Mouse (Mus musculus): ENCODE data around the gene Parp2. TPM values are rescaled to one million over a fixed set of nuclear protein-coding genes. Genes with fewer than 3 reads are reported as not detected.

Gene Parp2
- total RNA-seq, 2 experiments from 2014 or later: 14.9 to 16.4 TPM

DNA sequence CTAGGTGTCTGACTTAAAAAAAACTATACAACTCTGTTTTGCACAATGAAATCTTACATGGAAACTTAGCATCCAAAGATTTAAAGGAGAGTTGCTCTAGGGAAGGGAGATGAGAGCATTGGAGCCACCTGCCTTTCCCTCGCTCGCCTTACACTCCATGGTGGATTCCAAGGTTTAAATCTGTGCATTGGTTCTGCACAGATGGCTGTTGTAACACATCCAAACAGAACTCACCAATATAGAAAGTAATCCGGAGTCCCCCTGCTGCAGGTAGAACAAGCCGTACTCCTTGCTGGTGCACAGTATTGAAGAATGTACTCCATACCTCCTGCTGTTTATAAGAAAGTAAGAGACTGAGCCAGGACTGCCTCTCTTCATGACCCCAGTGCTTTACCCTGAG lies 18.9 kb downstream of the Parp2 start:
- no peak for DNase-seq

DNA sequence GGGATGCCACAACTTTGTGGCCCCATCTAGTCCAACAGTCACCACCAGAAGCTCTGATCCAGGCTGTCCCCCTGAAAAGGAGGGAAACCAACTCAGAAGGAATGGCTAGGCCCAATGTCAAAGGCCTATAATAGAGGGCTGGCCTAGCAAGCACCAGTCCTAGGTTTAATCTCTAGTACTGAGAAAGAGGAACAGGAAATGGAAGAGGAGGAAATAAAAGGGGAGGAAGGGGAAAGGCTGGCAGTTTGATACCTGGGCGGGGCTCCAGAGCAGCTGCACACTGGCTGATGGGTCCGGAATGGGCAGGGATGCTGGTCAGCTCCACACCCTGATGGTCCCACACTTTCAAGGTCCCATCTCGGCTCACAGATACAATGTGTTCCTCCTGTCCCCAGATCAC lies 22.2 kb downstream of the Parp2 start:
- peak in 1 of 2 experiments; percentile 57 for DNase-seq

DNA sequence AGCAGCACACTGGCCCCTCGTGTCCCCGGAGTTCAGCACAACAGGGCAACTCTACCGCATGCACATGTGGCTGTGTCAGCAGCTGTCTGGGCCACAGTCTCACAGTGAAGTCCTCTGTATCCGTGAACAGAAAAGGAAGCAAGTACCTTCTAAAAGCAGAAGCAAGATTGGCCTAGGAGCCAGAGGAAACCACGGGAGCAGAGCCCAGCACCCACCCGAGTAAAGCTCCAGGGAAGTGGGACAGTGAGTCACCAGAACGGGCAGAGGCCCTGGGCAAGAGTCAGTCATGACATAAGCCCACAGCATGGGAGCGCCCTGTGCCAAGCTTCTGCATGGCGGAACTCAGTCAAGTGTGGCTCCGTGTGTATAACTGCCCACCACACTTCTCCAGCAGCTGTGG lies 26.3 kb downstream of the Parp2 start:
- peak; percentile 28 to 71 for DNase-seq

DNA sequence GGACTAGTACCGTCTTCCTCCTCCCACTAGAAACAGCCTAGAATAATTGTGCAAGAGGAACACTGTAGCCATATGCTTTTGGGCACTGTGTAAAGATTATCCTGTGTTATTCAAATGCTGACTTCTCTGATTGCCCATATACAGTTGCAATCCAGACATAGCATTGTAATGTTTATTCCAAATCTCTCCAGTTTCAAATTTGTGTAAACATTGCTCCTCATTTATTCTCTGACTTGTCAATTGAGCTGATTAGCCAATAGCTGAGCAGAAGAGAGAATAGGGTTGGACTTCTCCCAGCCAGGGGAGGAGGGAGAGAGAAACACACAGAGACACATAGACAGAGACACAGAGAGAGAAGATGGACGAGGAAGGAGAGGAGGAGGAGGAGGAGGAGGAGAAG lies 26.8 kb downstream of the Parp2 start:
- DNase-seq: no peak

DNA sequence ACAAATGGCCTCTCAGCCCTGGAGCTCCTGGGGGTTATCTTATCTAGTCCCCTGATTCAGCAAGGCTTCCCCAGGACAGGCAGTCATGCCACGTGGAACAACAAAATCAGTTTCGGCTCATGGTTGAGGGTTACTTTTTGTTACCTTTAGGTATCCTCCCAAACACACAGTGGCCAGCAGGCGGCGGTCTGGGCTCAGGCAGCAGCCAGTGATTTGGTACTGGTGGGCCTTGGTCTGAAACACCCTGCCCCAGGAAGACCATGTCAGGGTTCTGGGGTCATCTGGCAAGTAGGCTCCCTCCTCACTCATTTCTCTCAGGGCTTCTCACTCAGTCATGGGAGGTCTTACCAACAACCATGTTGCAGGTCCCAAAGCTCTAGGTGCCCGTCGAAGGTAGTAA lies 29.6 kb downstream of the Parp2 start:
- peak in 1 of 2 experiments; percentile 9 for DNase-seq

DNA sequence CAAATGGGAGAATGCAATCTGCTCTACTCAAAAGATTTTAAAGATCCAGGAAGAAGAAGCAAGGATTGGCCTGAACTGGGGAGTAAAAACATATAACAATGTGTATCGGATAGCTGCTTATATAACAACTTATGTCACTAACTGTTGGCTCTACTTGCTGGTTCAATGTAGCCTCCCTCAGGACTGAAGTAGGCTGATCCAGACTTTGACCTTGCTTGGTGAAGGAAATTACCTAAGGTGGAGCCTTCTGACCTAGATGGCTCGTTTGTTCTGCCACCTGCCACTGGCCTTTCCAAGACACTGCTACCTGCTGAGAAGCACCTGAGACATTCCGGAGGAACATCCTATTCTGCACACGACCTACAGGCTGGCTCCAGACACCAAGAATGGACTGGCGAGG lies 48.1 kb downstream of the Parp2 start:
- DNase-seq: no peak

DNA sequence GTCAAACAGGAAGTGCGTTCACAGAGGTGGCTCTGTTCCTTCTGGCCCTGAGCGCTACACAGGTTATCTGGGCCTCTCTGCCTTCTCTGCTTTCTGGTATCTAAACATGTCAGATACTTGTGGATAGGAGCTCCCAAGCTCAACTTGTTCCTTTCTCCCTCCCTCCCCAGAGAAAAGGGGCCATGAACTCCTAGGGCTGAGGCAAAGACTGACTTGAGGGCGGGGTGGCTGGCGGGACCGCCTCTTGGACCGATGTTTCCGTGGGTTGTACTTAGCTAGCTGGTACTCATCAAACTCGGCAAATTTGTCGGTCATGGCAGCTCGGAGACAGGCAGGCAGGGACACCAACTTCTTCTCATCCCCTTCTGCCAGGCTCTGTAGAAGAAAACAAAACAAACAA lies 55.0 kb downstream of the Parp2 start:
- peak in 1 of 2 experiments; percentile 11 for DNase-seq

DNA sequence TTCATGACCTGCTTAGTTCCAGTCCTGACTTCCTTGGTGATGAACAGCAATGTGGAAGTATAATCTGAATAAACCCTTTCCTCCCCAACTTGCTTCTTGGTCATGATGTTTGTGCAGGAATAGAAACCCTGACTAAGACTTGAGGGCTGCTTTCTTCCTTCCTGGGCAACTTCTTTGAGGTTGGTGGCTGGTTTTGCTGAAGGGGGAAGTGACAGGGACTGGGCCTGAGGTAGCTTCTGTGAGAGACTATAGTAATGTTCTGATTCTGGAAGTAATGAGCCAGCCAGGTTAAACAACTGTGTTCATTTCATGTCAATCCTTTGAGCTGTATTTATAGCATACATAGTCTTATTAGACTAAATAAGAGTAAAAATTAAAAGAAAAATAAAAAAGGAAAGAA lies 57.4 kb downstream of the Parp2 start:
- DNase-seq: peak in 1 of 2 experiments; percentile 14

DNA sequence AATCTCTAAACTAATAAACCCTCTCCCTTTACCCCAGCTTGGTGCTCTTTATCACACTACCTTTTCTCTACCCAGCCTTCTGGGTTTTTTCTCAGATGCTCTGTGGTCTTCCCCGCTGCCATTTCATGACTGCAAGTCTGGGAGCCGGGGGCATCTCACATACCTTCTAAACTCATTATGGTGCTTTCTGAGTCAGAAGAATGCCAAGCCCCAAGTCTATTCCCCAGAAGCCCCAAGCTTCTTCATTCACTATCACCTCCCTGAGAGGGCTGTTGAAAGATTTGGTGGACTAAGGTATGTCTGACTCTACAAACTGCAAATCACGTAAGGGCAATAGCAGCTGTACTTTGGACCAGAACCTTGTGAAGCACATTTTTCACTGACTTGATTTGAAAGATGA lies 59.3 kb downstream of the Parp2 start:
- DNase-seq: no peak

DNA sequence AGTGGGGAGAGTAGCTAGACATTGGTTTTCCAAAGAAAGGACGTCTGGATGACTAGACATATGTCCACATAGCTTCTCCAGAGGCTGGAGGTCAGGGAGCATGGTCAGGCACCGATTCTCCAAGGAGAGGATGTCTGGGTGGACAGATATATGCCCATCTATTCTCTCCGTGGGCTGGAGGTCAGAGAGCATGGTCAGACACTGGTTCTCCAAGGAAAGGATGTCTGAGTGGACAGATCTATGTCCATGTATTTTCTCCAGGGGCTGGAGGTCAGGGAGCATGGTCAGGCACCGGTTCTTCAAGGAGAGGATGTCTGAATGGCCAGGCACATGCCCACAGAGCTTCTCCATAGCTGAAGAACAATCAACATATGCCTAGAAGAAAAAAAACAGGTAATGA lies 60.6 kb downstream of the Parp2 start:
- no peak for DNase-seq

DNA sequence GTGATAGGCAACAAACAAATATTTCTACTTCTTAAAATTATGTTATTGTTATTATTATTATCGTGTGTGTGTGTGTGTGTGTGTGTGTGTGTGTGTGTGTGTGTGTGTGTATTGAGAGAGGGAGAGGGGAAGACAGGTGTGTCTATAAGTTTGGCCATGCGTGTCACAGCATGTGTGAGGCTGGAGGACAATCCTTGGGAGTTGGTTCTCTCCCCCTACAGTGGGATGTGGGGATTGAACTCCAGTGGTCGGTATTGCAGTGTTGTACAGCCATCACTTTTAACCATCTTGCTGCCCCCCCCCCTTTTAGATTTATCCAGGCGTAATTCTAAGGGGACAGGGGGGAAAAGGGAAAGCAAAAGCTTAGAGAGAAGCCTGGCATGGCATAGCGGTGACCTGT lies 61.0 kb downstream of the Parp2 start:
- no peak for DNase-seq

DNA sequence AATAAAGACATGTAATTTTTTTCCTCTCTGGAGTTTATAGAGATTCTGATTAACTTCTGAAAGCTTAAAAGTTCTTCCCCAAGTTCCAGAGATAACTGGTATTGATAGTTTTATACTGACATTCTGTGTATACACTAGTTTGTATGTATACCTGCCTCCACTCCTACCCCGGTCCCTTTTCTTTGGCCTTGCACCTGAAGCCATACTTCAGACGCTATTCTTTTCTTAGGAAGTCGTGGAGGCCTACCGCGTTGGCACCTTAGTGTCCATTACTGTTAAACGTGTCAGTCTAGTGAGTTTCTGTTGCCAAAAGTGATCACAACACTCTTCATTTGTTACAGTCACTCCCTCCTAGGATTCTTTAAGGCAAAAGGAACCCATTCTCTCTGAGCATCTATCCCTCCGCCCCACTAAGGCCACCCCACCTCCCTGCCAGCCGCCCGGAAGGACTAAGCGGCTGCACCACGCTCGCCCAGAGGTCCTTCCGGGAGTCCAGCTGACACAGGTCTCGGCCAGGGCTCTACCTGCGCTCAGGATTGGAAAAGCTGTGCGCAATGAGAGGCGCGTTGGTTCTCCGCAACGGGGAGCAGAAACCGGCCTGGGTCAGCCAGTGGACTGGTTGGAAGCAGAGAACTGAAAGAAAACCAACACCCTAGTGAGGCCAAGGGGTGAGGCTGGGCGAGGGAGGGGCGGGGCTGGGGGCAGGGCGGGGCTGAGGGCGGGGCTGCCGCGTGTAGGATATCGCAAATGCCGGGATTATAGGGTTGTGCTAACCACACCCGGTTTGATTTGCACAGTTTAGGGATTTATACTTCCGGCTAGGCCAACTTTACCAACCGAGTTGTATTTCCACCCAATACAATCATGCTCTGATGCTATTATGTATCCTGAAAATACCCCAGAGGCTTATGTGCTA lies 62.5 kb downstream of the Parp2 start, which contains the start of gene Tep1:
Tep1 (minus strand) TSS at position 672 of the 916 bp plus-strand sequence.
- peak; percentile 82 to 88 for DNase-seq

DNA sequence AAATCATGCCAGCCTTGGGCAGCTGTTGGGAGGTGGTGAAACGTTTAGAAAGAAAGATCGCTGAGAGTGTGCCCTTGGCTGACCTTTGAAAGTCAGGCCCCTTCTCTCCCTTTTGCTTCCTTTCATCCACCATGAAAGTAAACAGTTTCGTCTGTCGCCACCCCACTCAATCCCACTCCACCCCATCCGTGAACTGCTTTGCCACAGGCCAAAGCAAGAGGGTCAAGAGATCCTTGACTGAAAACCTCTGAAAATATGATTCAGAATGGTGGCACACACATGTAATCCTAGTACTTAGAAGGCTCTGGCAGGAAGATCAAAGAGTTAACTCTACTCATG lies 63.1 kb downstream of the Parp2 start:
- DNase-seq: no peak

Other genes starting within 250 kb of the Parp2 start
- gene Olfr744, start 193.0 kb upstream of the Parp2 start, total RNA-seq (2021): not detected
- not detected for gene Olfr745, start 168.5 kb upstream of the Parp2 start, total RNA-seq (2021)
- gene Olfr746, start 160.8 kb upstream of the Parp2 start, total RNA-seq (2021): not detected
- not detected for gene Olfr747, start 114.6 kb upstream of the Parp2 start, total RNA-seq (2021)
- not detected for gene Olfr748, start 100.5 kb upstream of the Parp2 start, total RNA-seq (2021)
- gene Olfr749, start 62.7 kb upstream of the Parp2 start, total RNA-seq (2021): not detected
- gene Ttc5, start 22.3 kb upstream of the Parp2 start, total RNA-seq (2021): 10 to 100 TPM; 11.1 to 13.5 TPM
- not detected for gene Ccnb1ip1, start 109 bp upstream of the Parp2 start, total RNA-seq (2021)
- 10 to 100 TPM; 10.4 to 11.6 TPM for gene Tep1, start 62.7 kb downstream of the Parp2 start, total RNA-seq (2021)
- 10 to 100 TPM; 17.0 to 21.9 TPM for gene Klhl33, start 89.7 kb downstream of the Parp2 start, total RNA-seq (2021)
- 10 to 100 TPM; 70.2 to 74.5 TPM for gene Osgep, start 117.1 kb downstream of the Parp2 start, total RNA-seq (2021)
- 10 to 100 TPM; 27.0 to 31.7 TPM for gene Apex1, start 117.1 kb downstream of the Parp2 start, total RNA-seq (2021)
- gene Pip4p1, start 123.0 kb downstream of the Parp2 start, total RNA-seq (2021): 10 to 100 TPM; 20.5 to 25.8 TPM
- 10 to 100 TPM; 11.4 to 14.8 TPM for gene Pnp, start 123.2 kb downstream of the Parp2 start, total RNA-seq (2021)
- 10 to 100 TPM; 15.7 to 16.5 TPM for gene Gm49342, start 136.7 kb downstream of the Parp2 start, total RNA-seq (2021)
- 1 to 10 TPM in 1 of 2 experiments, under 1 TPM in 1; 0.89 to 1.0 TPM for gene Pnp2, start 148.2 kb downstream of the Parp2 start, total RNA-seq (2021)
- under 1 TPM; 0.20 to 0.41 TPM for gene Rnase10, start 199.9 kb downstream of the Parp2 start, total RNA-seq (2021)
- gene Rnase9, start 234.0 kb downstream of the Parp2 start, total RNA-seq (2021): not detected
- not detected for gene Rnase11, start 242.3 kb downstream of the Parp2 start, total RNA-seq (2021)
- not detected for gene Rnase12, start 249.8 kb downstream of the Parp2 start, total RNA-seq (2021)

Data from heart, adult 18-20 months (tissue).